Mouse (Mus musculus): ENCODE data around the gene Anks1b.

The Anks1b gene

GRCm38 (mm10) chr10:90828581-90829393 lies 955.5 kb downstream of the Anks1b start:
- peak; percentile 41 for DNase-seq

- peak; percentile 47 for DNase-seq
These were observed 956.3 kb downstream of the Anks1b start for GRCm38 (mm10) chr10:90829394-90830267.

GRCm38 (mm10) chr10:90830268-90830585 lies 956.9 kb downstream of the Anks1b start:
- no peak for DNase-seq

GRCm38 (mm10) chr10:90830591-90831287 lies 957.4 kb downstream of the Anks1b start:
- no peak for DNase-seq

- DNase-seq = no peak
These were observed 957.9 kb downstream of the Anks1b start for GRCm38 (mm10) chr10:90831288-90831626.

GRCm38 (mm10) chr10:90834306-90834705 lies 961.0 kb downstream of the Anks1b start:
- DNase-seq = no peak

GRCm38 (mm10) chr10:90835195-90835594 lies 961.9 kb downstream of the Anks1b start:
- no peak for DNase-seq

- DNase-seq = no peak
These were observed 966.5 kb downstream of the Anks1b start for GRCm38 (mm10) chr10:90839611-90840335.

GRCm38 (mm10) chr10:90842398-90842797 lies 969.1 kb downstream of the Anks1b start:
- no peak for DNase-seq

GRCm38 (mm10) chr10:90851077-90851476 lies 977.8 kb downstream of the Anks1b start:
- no peak for DNase-seq

- no peak for DNase-seq
These were observed 978.7 kb downstream of the Anks1b start for GRCm38 (mm10) chr10:90851999-90852398.

GRCm38 (mm10) chr10:90852432-90852831 lies 979.1 kb downstream of the Anks1b start:
- no peak for DNase-seq

GRCm38 (mm10) chr10:90856668-90857067 lies 983.4 kb downstream of the Anks1b start:
- no peak for DNase-seq

- DNase-seq = no peak
These were observed 986.6 kb downstream of the Anks1b start for GRCm38 (mm10) chr10:90859665-90860523.

GRCm38 (mm10) chr10:90863881-90864598 lies 990.7 kb downstream of the Anks1b start:
- DNase-seq = peak; percentile 12

- no peak for DNase-seq
These were observed 991.2 kb downstream of the Anks1b start for GRCm38 (mm10) chr10:90864599-90864889.

- DNase-seq = no peak
These were observed 999.9 kb downstream of the Anks1b start for GRCm38 (mm10) chr10:90873204-90873603.

- no peak for DNase-seq
These were observed 1000.9 kb downstream of the Anks1b start for GRCm38 (mm10) chr10:90874166-90874565.

GRCm38 (mm10) chr10:90880854-90881560 lies 1007.7 kb downstream of the Anks1b start:
- no peak for DNase-seq

- no peak for DNase-seq
These were observed 1016.3 kb downstream of the Anks1b start for GRCm38 (mm10) chr10:90889566-90889965.

GRCm38 (mm10) chr10:90892728-90893127 lies 1019.4 kb downstream of the Anks1b start:
- DNase-seq = peak; percentile 15
